Mouse (Mus musculus): ENCODE measurements around the gene Capn7. TPM values are rescaled to one million over a fixed set of nuclear protein-coding genes. Genes with fewer than 3 reads are reported as not detected.

Capn7 gene
- total and polyA plus RNA-seq, 3 experiments = 27.9 to 45.0 (median 33.3) TPM

GRCm38 (mm10) chr14:31384366-31385323 is 48.2 kb downstream of the Capn7 start:
- dilution Hi-C loops (cut with MboI; ENCODE audit: extremely low pct_ligation_motif_present, extremely low pct_unique_long_range_greater_than_20kb, low sequenced_read_pairs) = no loop called here
- H3K79me2 ChIP-seq (replicated peaks; ENCODE audit: control insufficient read depth, extremely low read depth, insufficient read depth, poor library complexity, severe bottlenecking) = peaks cover 22% of the 10 kb centered on the region
- in situ Hi-C loops (cut with MboI; ENCODE audit: low pct_ligation_motif_present, low pct_unique_long_range_greater_than_20kb, low sequenced_read_pairs) = loop anchor here (5.0 kb wide), 2 partner anchors 43 to 78 kb away; no protein-coding TSS in a partner anchor
- no peak overlapping the region for H3K4me3 ChIP-seq (replicated peaks in 1 of 3; ENCODE audit: low read depth in 2 of 3, low read length in 2 of 3, poor library complexity in 1 of 3)
- TF ChIP-seq E2F4 (IDR thresholded peaks at IDR 0.05; ENCODE audit: insufficient replicate concordance, low read depth, low read length) (no peak), JUND (conservative IDR thresholded peaks at IDR 0.05; ENCODE audit: low read depth, low read length) (no peak), EP300 (IDR thresholded peaks at IDR 0.05; ENCODE audit: low read length) (no peak), UBTF (IDR thresholded peaks at IDR 0.05; ENCODE audit: low read depth, low read length) (no peak), TBP (conservative IDR thresholded peaks at IDR 0.05; ENCODE audit: low read depth, low read length) (no peak), POLR2A (IDR thresholded peaks at IDR 0.05; ENCODE audit: low read depth, low read length) (no peak), ZC3H11A (IDR thresholded peaks at IDR 0.05; ENCODE audit: low read depth, low read length) (no peak), MXI1 (IDR thresholded peaks at IDR 0.05; ENCODE audit: low read depth, low read length) (no peak)
- peaks cover 59 to 94% of the 10 kb centered on the region in 2 experiments for H3K36me3 ChIP-seq (replicated peaks in 1 of 2; ENCODE audit: control insufficient read depth in 1 of 2, insufficient read depth in 1 of 2, low read length in 1 of 2)
- H3K27ac ChIP-seq (ENCODE audit: insufficient read depth, low read depth) = no peak overlapping the region
- H3K4me1 ChIP-seq (ENCODE audit: control insufficient read depth in 1 of 2, insufficient read depth in 2 of 2) = peaks cover 26 to 93% of the 10 kb centered on the region in 2 experiments
- H3K9me3 ChIP-seq (replicated peaks; ENCODE audit: low read length) = no peaks in the 10 kb centered on the region
- H3K4me2 ChIP-seq (ENCODE audit: insufficient read depth, low read depth, poor library complexity, severe bottlenecking) = no peak overlapping the region
- DNase-seq (ENCODE audit: extremely low read depth) = no peak
- no peaks in the 10 kb centered on the region for H3K27me3 ChIP-seq (replicated peaks)
- no peak overlapping the region for H3K9ac ChIP-seq (ENCODE audit: insufficient read depth, low read depth)

DNA sequence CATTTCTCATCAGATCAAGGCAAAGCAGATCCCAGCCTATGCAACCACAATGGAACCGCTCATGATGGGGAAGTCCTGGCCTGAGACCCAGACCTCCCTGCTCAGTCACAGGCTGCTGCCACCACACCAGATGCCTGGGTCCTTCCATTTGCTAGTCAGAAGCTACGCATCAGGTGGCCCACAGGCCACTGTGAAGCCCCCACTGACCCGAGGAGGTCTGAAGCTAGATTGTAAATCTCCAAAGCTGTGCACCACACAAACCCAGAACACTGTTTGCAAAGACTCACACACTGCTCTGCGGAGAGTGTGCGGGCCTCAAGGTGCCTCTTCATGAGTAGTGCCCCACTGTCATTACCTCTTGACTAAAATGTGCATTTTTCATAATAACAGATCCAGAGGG is 49.0 kb downstream of the Capn7 start:
- no peaks in the 10 kb centered on the region for H3K27me3 ChIP-seq (replicated peaks)
- H3K4me2 ChIP-seq (ENCODE audit: insufficient read depth, low read depth, poor library complexity, severe bottlenecking) = no peak overlapping the region
- no peak for TF ChIP-seq HCFC1 (IDR thresholded peaks at IDR 0.05; ENCODE audit: low read depth, low read length)
- no peak for TF ChIP-seq ETS1 (conservative IDR thresholded peaks at IDR 0.05; ENCODE audit: low read depth, low read length)
- TF ChIP-seq CHD1 (IDR thresholded peaks at IDR 0.05; ENCODE audit: low read depth, low read length) = no peak
- no peak for TF ChIP-seq CHD2 (IDR thresholded peaks at IDR 0.05; ENCODE audit: low read length)
- no peak for TF ChIP-seq MAX (IDR thresholded peaks at IDR 0.05; ENCODE audit: low read length)
- no peak for TF ChIP-seq PAX5 (IDR thresholded peaks at IDR 0.05; ENCODE audit: low read length)
- TF ChIP-seq MYC (IDR thresholded peaks at IDR 0.05; ENCODE audit: low read depth, low read length) = no peak
- no peak for TF ChIP-seq NRF1 (IDR thresholded peaks at IDR 0.05; ENCODE audit: low read depth, low read length)
- no peak for TF ChIP-seq GABPA (IDR thresholded peaks at IDR 0.05; ENCODE audit: insufficient replicate concordance, low read depth, low read length)
- no peak for TF ChIP-seq RAD21 (IDR thresholded peaks at IDR 0.05; ENCODE audit: low read depth, low read length)
- TF ChIP-seq NELFE (IDR thresholded peaks at IDR 0.05; ENCODE audit: low read depth, low read length) = no peak
- no peak for TF ChIP-seq POLR2A (IDR thresholded peaks at IDR 0.05; ENCODE audit: low read depth, low read length)
- no peak for TF ChIP-seq RCOR1 (conservative IDR thresholded peaks at IDR 0.05; ENCODE audit: low read depth, low read length)
- peaks cover 26 to 94% of the 10 kb centered on the region in 2 experiments for H3K4me1 ChIP-seq (ENCODE audit: control insufficient read depth in 1 of 2, insufficient read depth in 2 of 2)
- H3K27ac ChIP-seq (ENCODE audit: insufficient read depth, low read depth) = peak overlapping the region; percentile 6; the same call in 1 of the 2 replicates
- no peak overlapping the region for H3K9ac ChIP-seq (ENCODE audit: insufficient read depth, low read depth)
- no peak for DNase-seq (ENCODE audit: extremely low read depth)
- no peak overlapping the region for H3K4me3 ChIP-seq (replicated peaks in 1 of 3; ENCODE audit: low read depth in 2 of 3, low read length in 2 of 3, poor library complexity in 1 of 3)
- dilution Hi-C loops (cut with MboI; ENCODE audit: extremely low pct_ligation_motif_present, extremely low pct_unique_long_range_greater_than_20kb, low sequenced_read_pairs) = no loop called here
- in situ Hi-C loops (cut with MboI; ENCODE audit: low pct_ligation_motif_present, low pct_unique_long_range_greater_than_20kb, low sequenced_read_pairs) = loop anchor here (5.0 kb wide), 2 partner anchors 42 to 77 kb away; no protein-coding TSS in a partner anchor
- H3K79me2 ChIP-seq (replicated peaks; ENCODE audit: control insufficient read depth, extremely low read depth, insufficient read depth, poor library complexity, severe bottlenecking) = peaks cover 23% of the 10 kb centered on the region
- H3K36me3 ChIP-seq (replicated peaks in 1 of 2; ENCODE audit: control insufficient read depth in 1 of 2, insufficient read depth in 1 of 2, low read length in 1 of 2) = peaks cover 57 to 95% of the 10 kb centered on the region in 2 experiments
- H3K9me3 ChIP-seq (replicated peaks; ENCODE audit: low read length) = no peaks in the 10 kb centered on the region
